Mouse (Mus musculus) right cerebral cortex, postnatal 4 days (tissue): ENCODE measurements around the gene Far2.

Source experiments
- DNase-seq: peaks from one replicate; pipeline ENCODE4 v3.0.0-alpha.2; 2022

Far2 gene

GRCm38 (mm10) chr6:148046881-148047649 lies at the start of gene Far2:
TSS of gene Far2 (plus strand) at chr6:148047259.
- DNase-seq, result peak; percentile 51

- no peak for DNase-seq
Measured at GRCm38 (mm10) chr6:148000483-148000882, 46.6 kb upstream of the Far2 start.

GRCm38 (mm10) chr6:148001071-148001470 lies 46.0 kb upstream of the Far2 start:
- no peak for DNase-seq

GRCm38 (mm10) chr6:148006118-148006837 lies 40.8 kb upstream of the Far2 start:
- DNase-seq, result no peak

- DNase-seq, result no peak
Measured at GRCm38 (mm10) chr6:148040759-148041158, 6.3 kb upstream of the Far2 start.

GRCm38 (mm10) chr6:148047650-148047988 lies 560 bp downstream of the Far2 start:
- DNase-seq, result no peak

GRCm38 (mm10) chr6:148063131-148063530 lies 16.1 kb downstream of the Far2 start:
- DNase-seq, result no peak

GRCm38 (mm10) chr6:148066267-148066666 lies 19.2 kb downstream of the Far2 start:
- no peak for DNase-seq

- no peak for DNase-seq
Measured at GRCm38 (mm10) chr6:148068786-148069185, 21.7 kb downstream of the Far2 start.

GRCm38 (mm10) chr6:148073599-148073998 lies 26.5 kb downstream of the Far2 start:
- DNase-seq, result no peak

- DNase-seq, result no peak
Measured at GRCm38 (mm10) chr6:148074211-148074864, 27.3 kb downstream of the Far2 start.

GRCm38 (mm10) chr6:148083864-148084263 lies 36.8 kb downstream of the Far2 start:
- DNase-seq, result no peak

- DNase-seq, result no peak
Measured at GRCm38 (mm10) chr6:148084403-148084802, 37.3 kb downstream of the Far2 start.

- DNase-seq, result no peak
Measured at GRCm38 (mm10) chr6:148097039-148097438, 50.0 kb downstream of the Far2 start.

- DNase-seq, result no peak
Measured at GRCm38 (mm10) chr6:148101977-148102376, 54.9 kb downstream of the Far2 start.

- no peak for DNase-seq
Measured at GRCm38 (mm10) chr6:148102434-148102833, 55.4 kb downstream of the Far2 start.

GRCm38 (mm10) chr6:148104212-148104611 lies 57.2 kb downstream of the Far2 start:
- peak; percentile 33 for DNase-seq

GRCm38 (mm10) chr6:148105722-148106268 lies 58.7 kb downstream of the Far2 start:
- no peak for DNase-seq

- DNase-seq, result no peak
Measured at GRCm38 (mm10) chr6:148108741-148109472, 61.8 kb downstream of the Far2 start.

GRCm38 (mm10) chr6:148110996-148111633 lies 64.1 kb downstream of the Far2 start:
- DNase-seq, result no peak

GRCm38 (mm10) chr6:148116371-148116770 lies 69.3 kb downstream of the Far2 start:
- DNase-seq, result no peak

GRCm38 (mm10) chr6:148116907-148117306 lies 69.8 kb downstream of the Far2 start:
- DNase-seq, result no peak
